Mouse (Mus musculus) thymus, postnatal 14 days (tissue): ENCODE measurements around the gene Erich2.

Experiments used
- DNase-seq: peaks from one replicate; pipeline ENCODE4 v3.0.0; 2021

Gene Erich2

GRCm38 (mm10) chr2:70562981-70563671 lies 54.5 kb downstream of the Erich2 start:
- DNase-seq, result no peak

GRCm38 (mm10) chr2:70563721-70564645 lies 55.4 kb downstream of the Erich2 start:
- no peak for DNase-seq

- DNase-seq, result no peak
Measured at GRCm38 (mm10) chr2:70564646-70565315, 56.2 kb downstream of the Erich2 start.

GRCm38 (mm10) chr2:70565651-70566602 lies 57.3 kb downstream of the Erich2 start:
- DNase-seq, result no peak

GRCm38 (mm10) chr2:70566603-70566981 lies 58.0 kb downstream of the Erich2 start:
- no peak for DNase-seq

- no peak for DNase-seq
Measured at GRCm38 (mm10) chr2:70567071-70567681, 58.6 kb downstream of the Erich2 start.

GRCm38 (mm10) chr2:70567682-70568077 lies 59.1 kb downstream of the Erich2 start:
- DNase-seq, result no peak

GRCm38 (mm10) chr2:70568198-70568941 lies 59.8 kb downstream of the Erich2 start:
- no peak for DNase-seq

- no peak for DNase-seq
Measured at GRCm38 (mm10) chr2:70571698-70572097, 63.1 kb downstream of the Erich2 start.

- no peak for DNase-seq
Measured at GRCm38 (mm10) chr2:70572251-70572650, 63.6 kb downstream of the Erich2 start.

GRCm38 (mm10) chr2:70573544-70574210 lies 65.1 kb downstream of the Erich2 start:
- DNase-seq, result no peak

- DNase-seq, result no peak
Measured at GRCm38 (mm10) chr2:70588200-70588599, 79.6 kb downstream of the Erich2 start.
